Mouse (Mus musculus) stomach, postnatal 0 days (tissue): ENCODE data around the gene Nbea. TPM values are rescaled to one million over a fixed set of nuclear protein-coding genes. Genes with fewer than 3 reads are reported as not detected.

ENCODE experiments used
- ATAC-seq: fragments of 200-750 bp; cut with Nextera tagmentation; 2 replicates; pipeline ENCODE4 v1.8.0; 2017; ENCODE audit not compliant: low FRiP score, low TSS enrichment
- DNase-seq: peaks from one replicate; pipeline ENCODE4 v3.0.0-alpha.2; 2016; ENCODE audit warnings: low spot score
- H3K27ac ChIP-seq: fragments of 300-500 bp; sonication (generic); replicated peaks from 2 replicates; pipeline ENCODE4 v1.5.1; 2014; ENCODE audit warnings: mild to moderate bottlenecking, control low read depth
- H3K27me3 ChIP-seq: fragments of 300-500 bp; sonication (generic); 2 replicates; pipeline ENCODE4 v1.6.1; 2014; ENCODE audit warnings: low read length; ENCODE audit not compliant: control insufficient read depth, insufficient read depth
- H3K36me3 ChIP-seq: fragments of 300-500 bp; sonication (generic); 2 replicates; pipeline ENCODE4 v1.6.1; 2014; ENCODE audit warnings: low read length, mixed read lengths; ENCODE audit not compliant: control insufficient read depth, insufficient read depth
- H3K4me1 ChIP-seq: fragments of 300-500 bp; sonication (generic); replicated peaks from 2 replicates; pipeline ENCODE4 v1.6.1; 2014; ENCODE audit warnings: antibody characterized with exemption; ENCODE audit not compliant: control insufficient read depth, insufficient read depth
- H3K4me2 ChIP-seq: fragments of 300-500 bp; sonication (generic); replicated peaks from 2 replicates; pipeline ENCODE4 v1.6.1; 2014; ENCODE audit warnings: low read depth, mild to moderate bottlenecking, control low read depth, moderate library complexity
- H3K4me3 ChIP-seq: fragments of 300-500 bp; sonication (generic); 2 replicates; pipeline ENCODE4 v1.5.1; 2014; ENCODE audit warnings: low read depth, low read length, control low read depth
- H3K9ac ChIP-seq: fragments of 300-500 bp; sonication (generic); 2 replicates; pipeline ENCODE4 v1.6.1; 2014; ENCODE audit warnings: mild to moderate bottlenecking, low read length, control low read depth, mixed read lengths
- H3K9me3 ChIP-seq: fragments of 300-500 bp; sonication (generic); 2 replicates; pipeline ENCODE4 v1.6.1; 2016; ENCODE audit warnings: low read length; ENCODE audit not compliant: control insufficient read depth
- CTCF ChIP-seq: IDR thresholded peaks from 2 replicates; pipeline ENCODE4 v1.5.1; 2016; ENCODE audit warnings: antibody characterized with exemption, low read depth, mild to moderate bottlenecking, moderate library complexity
- EP300 ChIP-seq: optimal IDR thresholded peaks from 2 replicates; pipeline ENCODE3; 2016; ENCODE audit warnings: antibody characterized with exemption
- WGBS: fragments of 180-500 bp; shearing (Covaris S2); extraction: QIAGEN DNeasy Blood & Tissue Kit; methylation state at CpG from one replicate; pipeline ENCODE4 v1.1.7; 2014; 5-methylcytosine and 5-hydroxymethylcytosine counted together
- polyA plus RNA-seq: library from polyadenylated mRNA; unstranded; fragments of >200 nt; fragmentation: Nextera tagmentation; extraction: Ambion mirVana; gene quantifications from 2 replicates; pipeline ENCODE4 v1.2.1, GENCODE M21; 2015

Gene Nbea
- polyA plus RNA-seq, 1 experiment from 2014 or later, result 4.3 TPM

DNA sequence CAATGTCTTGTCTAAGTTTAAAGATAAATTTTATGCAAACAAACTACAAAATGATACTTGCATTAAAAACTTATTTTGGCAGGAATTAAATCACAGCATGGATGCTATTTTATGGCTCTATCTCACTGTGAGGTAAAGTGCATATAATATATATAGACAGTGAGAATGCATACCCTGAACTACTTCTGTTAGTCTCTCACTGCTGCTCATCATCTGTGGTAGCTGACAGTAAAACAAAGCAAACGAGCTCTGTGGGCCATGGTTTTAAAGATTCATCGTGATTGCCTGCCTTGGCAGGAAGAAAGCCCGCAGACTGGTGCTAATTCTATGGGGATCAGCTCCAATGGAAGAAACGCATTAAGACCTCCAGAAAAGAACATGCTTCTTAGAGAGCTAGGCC, 294.3 kb downstream of the Nbea start:
- 72% methylated on average over 4 of the region's 4 CpGs for WGBS
- ATAC-seq (no peak), DNase-seq (no peak)
- no peaks in the 10 kb centered on the region for H3K9me3 ChIP-seq
- no peak overlapping the region for H3K4me3 ChIP-seq
- no peak overlapping the region for H3K27ac ChIP-seq
- no peaks in the 10 kb centered on the region for H3K36me3 ChIP-seq
- H3K4me2 ChIP-seq, result no peak overlapping the region
- TF ChIP-seq CTCF (no peak), EP300 (no peak)
- no peak overlapping the region for H3K9ac ChIP-seq
- no peaks in the 10 kb centered on the region for H3K4me1 ChIP-seq
- H3K27me3 ChIP-seq, result no peaks in the 10 kb centered on the region

DNA sequence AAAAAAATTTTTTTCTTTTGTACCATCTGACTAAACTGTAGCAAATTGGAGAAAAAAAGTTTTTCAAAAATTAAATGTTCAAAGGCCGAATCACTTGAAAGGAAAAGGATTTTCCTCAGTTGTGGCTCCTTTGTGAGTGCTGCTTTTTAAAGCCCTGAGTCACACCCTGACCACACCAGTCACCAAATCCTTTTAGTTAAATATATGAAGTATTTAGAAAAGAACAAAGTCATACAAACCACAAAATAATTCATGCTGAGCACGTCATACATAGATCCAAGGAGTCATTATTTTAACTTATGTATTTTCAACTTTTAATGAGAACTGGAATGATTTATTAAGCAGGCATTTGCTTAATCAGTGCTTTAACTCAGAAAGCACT, 295.7 kb downstream of the Nbea start:
- Histone ChIP-seq H3K9me3 (no peaks in the 10 kb centered on the region), H3K27me3 (no peaks in the 10 kb centered on the region), H3K27ac (no peak overlapping the region), H3K4me3 (no peak overlapping the region), H3K36me3 (no peaks in the 10 kb centered on the region), H3K4me1 (no peaks in the 10 kb centered on the region), H3K4me2 (no peak overlapping the region), H3K9ac (no peak overlapping the region)
- 58% methylated on average over 2 of the region's 2 CpGs for WGBS
- DNase-seq, result no peak
- no peak for TF ChIP-seq EP300
- no peak for TF ChIP-seq CTCF
- ATAC-seq, result no peak

DNA sequence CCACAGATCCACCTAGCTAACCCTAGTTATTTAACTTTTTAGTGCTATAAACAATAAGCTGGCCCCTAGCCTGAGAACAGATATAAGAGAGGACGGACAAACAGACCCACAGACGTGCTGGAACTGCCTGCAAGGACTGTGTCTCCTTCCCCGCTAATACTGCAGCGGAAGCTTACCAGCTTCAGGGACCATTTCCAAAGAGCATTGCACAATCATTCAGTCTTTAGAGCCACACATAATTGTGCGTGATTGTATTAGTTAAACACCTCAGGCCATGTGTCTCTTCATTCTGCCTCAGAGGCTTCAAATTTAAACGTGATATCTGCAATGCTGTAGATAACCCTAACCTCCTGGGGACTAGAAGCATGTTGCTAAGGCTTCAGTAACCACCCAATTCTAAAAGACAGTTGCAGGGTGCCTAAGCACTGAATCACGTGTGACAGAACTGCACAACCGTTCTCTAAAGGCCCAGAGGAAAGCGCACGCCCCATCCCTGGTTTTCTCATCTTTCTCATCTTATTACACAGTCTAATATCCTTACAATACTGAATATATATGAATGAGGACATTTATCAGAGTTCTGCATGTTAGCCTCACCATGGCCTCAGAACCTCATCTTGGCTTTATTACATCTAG, 296.2 kb downstream of the Nbea start:
- Histone ChIP-seq H3K9ac (no peak overlapping the region), H3K9me3 (no peaks in the 10 kb centered on the region), H3K36me3 (no peaks in the 10 kb centered on the region), H3K4me1 (no peaks in the 10 kb centered on the region), H3K27me3 (no peaks in the 10 kb centered on the region), H3K27ac (no peak overlapping the region), H3K4me3 (no peak overlapping the region), H3K4me2 (no peak overlapping the region)
- TF ChIP-seq CTCF (no peak), EP300 (no peak)
- ATAC-seq (no peak), DNase-seq (no peak)
- WGBS, result 64% methylated on average over 10 of the region's 10 CpGs

DNA sequence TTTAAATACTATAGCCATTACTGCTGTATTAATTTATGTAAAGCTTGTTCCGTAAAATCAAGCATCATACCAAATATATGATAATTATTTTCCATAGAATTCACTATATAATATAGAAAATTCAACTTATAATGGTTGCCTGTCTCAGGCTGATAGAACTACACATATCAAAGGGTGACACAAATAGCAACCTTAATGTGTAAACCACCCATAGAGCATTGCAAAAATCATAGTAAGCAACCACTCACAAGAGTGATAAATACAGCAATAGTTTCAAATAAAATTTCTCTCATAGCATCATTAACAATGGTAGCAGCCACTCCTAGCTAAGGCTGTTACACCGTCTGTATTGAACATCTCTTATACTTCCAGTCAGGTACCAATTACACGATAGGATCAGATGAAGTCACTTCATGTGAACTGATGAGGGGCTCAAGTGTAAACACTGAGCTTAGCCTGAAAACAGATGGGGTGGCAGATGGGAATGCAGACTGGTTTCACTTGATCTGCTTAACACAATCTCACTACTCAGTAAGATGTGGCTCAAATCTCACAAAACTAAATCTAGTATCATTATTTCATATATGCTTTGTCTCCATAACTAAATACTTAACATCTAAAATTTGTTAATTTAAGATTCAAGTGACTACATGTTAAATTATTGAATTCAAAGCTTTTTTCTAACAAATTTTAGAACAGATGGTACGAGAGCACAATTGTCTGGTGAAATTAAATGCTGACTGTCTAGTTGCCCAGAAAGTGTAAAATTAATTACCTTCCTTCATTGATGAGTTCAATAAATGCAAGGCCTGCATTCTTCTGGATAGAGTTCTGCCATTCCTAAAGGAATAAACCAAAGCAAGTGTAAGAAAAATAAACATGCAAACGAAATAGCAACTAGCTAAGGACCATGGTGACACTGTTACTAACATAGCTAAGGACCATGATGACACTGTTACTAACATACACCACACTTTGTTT, 310.3 kb downstream of the Nbea start:
- ATAC-seq (no peak), DNase-seq (no peak)
- no peaks in the 10 kb centered on the region for H3K4me1 ChIP-seq
- 79% methylated on average over 5 of the region's 5 CpGs for WGBS
- H3K9ac ChIP-seq, result no peak overlapping the region
- H3K9me3 ChIP-seq, result no peaks in the 10 kb centered on the region
- no peaks in the 10 kb centered on the region for H3K27me3 ChIP-seq
- H3K36me3 ChIP-seq, result no peaks in the 10 kb centered on the region
- no peak overlapping the region for H3K4me2 ChIP-seq
- no peak overlapping the region for H3K27ac ChIP-seq
- H3K4me3 ChIP-seq, result no peak overlapping the region
- no peak for TF ChIP-seq EP300
- no peak for TF ChIP-seq CTCF

DNA sequence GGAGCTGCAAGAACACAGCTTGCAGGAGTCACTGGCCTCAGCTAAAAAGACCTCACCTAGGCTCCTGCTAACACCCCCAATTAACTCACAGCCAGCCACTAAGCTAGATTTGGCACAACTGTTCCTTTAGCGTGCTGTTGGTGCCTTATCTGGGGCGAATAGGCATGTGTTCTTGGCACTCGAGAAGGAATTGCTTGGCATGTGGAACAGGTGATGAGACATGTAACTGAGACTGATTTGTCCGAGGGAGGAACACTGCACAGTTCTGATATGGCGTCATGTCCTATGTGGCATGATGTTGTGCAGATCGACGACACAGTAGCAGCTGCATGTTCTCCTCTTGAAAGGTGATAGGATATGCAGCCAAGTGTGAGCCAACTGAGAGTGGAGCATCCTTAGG, 331.0 kb downstream of the Nbea start:
- Histone ChIP-seq H3K4me2 (no peak overlapping the region), H3K4me1 (no peaks in the 10 kb centered on the region), H3K9ac (no peak overlapping the region), H3K9me3 (no peaks in the 10 kb centered on the region), H3K4me3 (no peak overlapping the region), H3K36me3 (no peaks in the 10 kb centered on the region), H3K27ac (no peak overlapping the region), H3K27me3 (no peaks in the 10 kb centered on the region)
- 91% methylated on average over 7 of the region's 7 CpGs for WGBS
- ATAC-seq, result no peak
- TF ChIP-seq CTCF (no peak), EP300 (no peak)
- DNase-seq, result no peak

DNA sequence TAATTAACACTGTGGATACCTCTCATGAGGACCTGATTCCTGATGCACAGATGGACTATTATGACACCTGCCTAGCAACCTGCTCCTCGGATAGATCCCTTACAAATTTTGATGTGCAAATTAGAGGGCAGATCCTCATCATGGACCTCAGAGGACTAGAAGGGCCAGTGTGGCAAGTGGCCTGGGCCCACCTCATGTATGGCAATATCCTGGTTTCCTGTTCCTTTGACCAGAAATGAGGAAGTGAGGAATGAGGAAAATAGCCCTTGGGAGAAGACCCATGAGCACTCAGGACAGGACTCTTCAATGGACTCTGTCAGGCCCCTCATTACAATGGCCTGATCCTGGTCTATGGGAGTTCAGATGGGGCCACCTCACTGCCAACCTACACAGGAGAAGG, 336.4 kb downstream of the Nbea start:
- WGBS, result 70% methylated on average over 1 of the region's 1 CpGs

More for the DNA sequence above, 336.4 kb downstream of the Nbea start:
- Histone ChIP-seq H3K4me3 (no peak overlapping the region), H3K36me3 (no peaks in the 10 kb centered on the region), H3K27ac (no peak overlapping the region), H3K27me3 (no peaks in the 10 kb centered on the region), H3K9me3 (no peaks in the 10 kb centered on the region), H3K4me2 (no peak overlapping the region), H3K4me1 (no peaks in the 10 kb centered on the region), H3K9ac (no peak overlapping the region)
- TF ChIP-seq CTCF, result no peak
- no peak for TF ChIP-seq EP300
- no peak for DNase-seq
- ATAC-seq, result no peak
